Mouse (Mus musculus) kidney, embryonic 16.5 days (tissue): ENCODE results near the gene Cul3. TPM values are rescaled to one million over a fixed set of nuclear protein-coding genes. Genes with fewer than 3 reads are reported as not detected.
A peak's percentile ranks its signal among the peaks of the same experiment; 100 is the strongest.

Experiments
- ATAC-seq: fragments of 200-750 bp; cut with Nextera tagmentation; 2 replicates; pipeline ENCODE4 v1.8.0; 2017; ENCODE audit warnings: moderate TSS enrichment; ENCODE audit not compliant: low FRiP score, low TSS enrichment
- H3K27ac ChIP-seq: fragments of 300-500 bp; sonication (generic); 2 replicates; pipeline ENCODE4 v1.5.1; 2014; ENCODE audit warnings: low read length
- H3K27me3 ChIP-seq: fragments of 300-500 bp; sonication (generic); 2 replicates; pipeline ENCODE4 v1.6.1; 2014; ENCODE audit warnings: low read length, control low read depth, mixed read lengths; ENCODE audit not compliant: insufficient read depth
- H3K36me3 ChIP-seq: fragments of 300-500 bp; sonication (generic); 2 replicates; pipeline ENCODE4 v1.6.1; 2014; ENCODE audit warnings: low read length, control low read depth, mixed read lengths; ENCODE audit not compliant: insufficient read depth
- H3K4me1 ChIP-seq: fragments of 300-500 bp; sonication (generic); 2 replicates; pipeline ENCODE4 v1.6.1; 2014; ENCODE audit warnings: low read length, control low read depth, mixed read lengths; ENCODE audit not compliant: insufficient read depth
- H3K4me2 ChIP-seq: fragments of 300-500 bp; sonication (generic); replicated peaks from 2 replicates; pipeline ENCODE4 v1.6.1; 2014; ENCODE audit warnings: low read depth, low read length
- H3K4me3 ChIP-seq: fragments of 300-500 bp; sonication (generic); 2 replicates; pipeline ENCODE4 v1.5.1; 2014; ENCODE audit warnings: mild to moderate bottlenecking, low read length
- H3K9ac ChIP-seq: fragments of 300-500 bp; sonication (generic); replicated peaks from 2 replicates; pipeline ENCODE4 v1.6.1; 2014; ENCODE audit warnings: low read length
- H3K9me3 ChIP-seq: fragments of 300-500 bp; sonication (generic); 2 replicates; pipeline ENCODE4 v1.6.1; 2016; ENCODE audit warnings: low read length, control low read depth
- WGBS: fragments of 180-500 bp; shearing (Covaris S2); extraction: QIAGEN DNeasy Blood & Tissue Kit; methylation state at CpG from one replicate; pipeline ENCODE4 v1.1.7; 2014; 5-methylcytosine and 5-hydroxymethylcytosine counted together
- polyA plus RNA-seq: library from polyadenylated mRNA; unstranded; fragments of >200 nt; fragmentation: Nextera tagmentation; extraction: Ambion mirVana; gene quantifications from 2 replicates; pipeline ENCODE4 v1.2.1, GENCODE M21; 2015

Gene Cul3
- polyA plus RNA-seq, 1 experiment from 2014 or later: 26.4 TPM

DNA sequence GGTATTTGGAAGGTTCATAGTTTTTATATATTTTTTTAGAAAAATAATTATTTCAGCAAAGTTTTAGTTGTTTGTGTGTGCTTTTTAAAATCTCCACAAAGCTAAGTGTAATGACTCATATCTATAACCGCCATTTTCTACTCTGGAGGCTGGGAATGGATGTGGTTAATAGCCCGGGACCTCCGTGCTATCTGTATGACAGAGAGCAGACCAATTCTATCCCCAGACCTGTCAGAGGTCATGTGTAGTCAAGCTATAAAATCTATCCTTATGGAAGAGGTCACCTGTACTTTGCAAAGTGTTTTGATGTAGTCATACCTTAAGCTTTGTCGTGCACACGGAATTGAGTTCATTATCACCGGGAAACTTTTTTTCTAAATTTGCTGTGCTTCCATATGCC is 98.7 kb downstream of the Cul3 start:
- 41% methylated on average over 6 of the region's 6 CpGs for WGBS
- no peak for ATAC-seq
- Histone ChIP-seq H3K9ac (no peak overlapping the region), H3K4me2 (no peak overlapping the region), H3K36me3 (no peaks in the 10 kb centered on the region), H3K9me3 (no peaks in the 10 kb centered on the region), H3K27me3 (no peaks in the 10 kb centered on the region), H3K4me3 (no peak overlapping the region), H3K27ac (no peak overlapping the region), H3K4me1 (no peaks in the 10 kb centered on the region; the same call in 1 of the 2 replicates)

- Histone ChIP-seq H3K9me3 (no peaks in the 10 kb centered on the region), H3K27ac (no peak overlapping the region), H3K27me3 (no peaks in the 10 kb centered on the region), H3K4me2 (0 out of 2 replicates have a peak overlapping the region, but pooled peaks have one; percentile 5), H3K4me1 (no peaks in the 10 kb centered on the region; the same call in 1 of the 2 replicates), H3K4me3 (no peak overlapping the region), H3K9ac (no peak overlapping the region), H3K36me3 (no peaks in the 10 kb centered on the region)
- WGBS: 29% methylated on average over 12 of the region's 12 CpGs
- peak; percentile 77; the same call in 1 of the 2 replicates for ATAC-seq
Observed at GRCm38 (mm10) chr1:80240017-80240660, 100.1 kb downstream of the Cul3 start.

GRCm38 (mm10) chr1:80239481-80239880 is 100.8 kb downstream of the Cul3 start:
- Histone ChIP-seq H3K4me2 (no peak overlapping the region), H3K27me3 (no peaks in the 10 kb centered on the region), H3K4me3 (no peak overlapping the region), H3K9ac (no peak overlapping the region), H3K27ac (no peak overlapping the region), H3K9me3 (no peaks in the 10 kb centered on the region), H3K4me1 (no peaks in the 10 kb centered on the region; the same call in 1 of the 2 replicates), H3K36me3 (no peaks in the 10 kb centered on the region)
- no peak for ATAC-seq
- WGBS: 74% methylated on average over 11 of the region's 11 CpGs

DNA sequence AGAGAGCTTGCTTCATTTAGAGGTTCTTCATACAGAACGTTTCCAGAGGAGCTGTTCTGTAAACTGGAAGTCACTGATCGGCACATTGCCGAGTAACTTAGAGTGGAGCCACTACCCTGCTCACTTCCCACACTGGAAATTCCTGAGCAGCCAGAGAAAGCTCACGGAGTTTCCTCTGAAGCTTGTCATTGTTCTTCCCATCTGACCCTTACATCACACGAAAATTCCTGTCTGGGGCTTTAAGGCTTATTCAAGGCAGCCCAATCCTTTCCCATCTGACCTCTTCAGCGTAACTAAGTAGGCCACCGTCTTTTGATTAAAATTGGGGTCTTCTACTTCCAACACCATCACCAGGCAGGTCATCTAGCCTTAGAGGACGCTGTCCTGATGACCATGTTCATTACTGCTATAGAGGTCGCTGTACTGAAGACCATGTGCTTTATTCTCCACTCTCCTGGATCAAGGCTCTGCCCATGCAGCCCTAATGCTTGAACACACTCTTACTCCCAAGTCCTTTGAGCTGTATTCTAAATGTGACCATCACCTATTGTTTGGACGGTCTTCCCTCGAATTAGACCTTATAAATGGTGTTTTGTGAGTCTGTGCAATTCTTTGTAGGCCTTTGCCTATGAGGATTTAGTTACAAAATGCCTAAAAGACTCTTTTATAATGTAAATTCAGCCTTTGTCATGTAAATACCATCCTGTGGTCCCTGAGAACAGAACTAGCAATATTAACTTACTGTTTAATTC is 103.2 kb downstream of the Cul3 start:
- WGBS: 72% methylated on average over 11 of the region's 11 CpGs
- H3K4me1 ChIP-seq: no peaks in the 10 kb centered on the region; the same call in 1 of the 2 replicates
- H3K27me3 ChIP-seq: no peaks in the 10 kb centered on the region
- H3K27ac ChIP-seq: no peak overlapping the region
- H3K36me3 ChIP-seq: no peaks in the 10 kb centered on the region
- no peak overlapping the region for H3K9ac ChIP-seq
- no peak overlapping the region for H3K4me2 ChIP-seq
- no peak overlapping the region for H3K4me3 ChIP-seq
- no peaks in the 10 kb centered on the region for H3K9me3 ChIP-seq
- no peak for ATAC-seq

DNA sequence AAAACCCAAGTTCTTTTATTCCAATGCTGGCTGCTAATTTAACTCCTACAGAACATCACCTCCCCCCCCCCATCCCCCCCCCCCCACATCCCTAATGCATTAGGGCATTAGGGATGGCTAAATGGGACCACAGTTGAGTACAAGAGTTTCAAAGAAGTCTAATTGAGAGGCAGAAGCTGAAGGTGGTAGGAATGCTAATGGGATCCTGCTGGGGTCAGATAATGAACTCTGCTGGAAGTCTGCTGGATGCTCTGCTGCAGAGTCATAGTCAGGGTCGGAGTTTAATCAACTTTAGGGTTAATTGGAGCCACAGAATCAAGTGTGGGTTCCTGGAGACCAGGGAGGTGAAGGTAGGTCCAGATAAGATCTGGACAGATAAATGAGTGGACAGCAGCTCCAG is 104.2 kb downstream of the Cul3 start:
- H3K4me1 ChIP-seq: no peaks in the 10 kb centered on the region; the same call in 1 of the 2 replicates
- WGBS: 12% methylated on average over 1 of the region's 1 CpGs

GRCm38 (mm10) chr1:80230612-80231011 is 109.7 kb downstream of the Cul3 start:
- no peak for ATAC-seq
- no peaks in the 10 kb centered on the region for H3K9me3 ChIP-seq
- 76% methylated on average over 1 of the region's 1 CpGs for WGBS

More for the DNA sequence above, 104.2 kb downstream of the Cul3 start:
- Histone ChIP-seq H3K36me3 (no peaks in the 10 kb centered on the region), H3K27ac (no peak overlapping the region), H3K27me3 (no peaks in the 10 kb centered on the region), H3K9me3 (no peaks in the 10 kb centered on the region), H3K4me2 (no peak overlapping the region), H3K4me3 (no peak overlapping the region), H3K9ac (no peak overlapping the region)
- no peak for ATAC-seq

DNA sequence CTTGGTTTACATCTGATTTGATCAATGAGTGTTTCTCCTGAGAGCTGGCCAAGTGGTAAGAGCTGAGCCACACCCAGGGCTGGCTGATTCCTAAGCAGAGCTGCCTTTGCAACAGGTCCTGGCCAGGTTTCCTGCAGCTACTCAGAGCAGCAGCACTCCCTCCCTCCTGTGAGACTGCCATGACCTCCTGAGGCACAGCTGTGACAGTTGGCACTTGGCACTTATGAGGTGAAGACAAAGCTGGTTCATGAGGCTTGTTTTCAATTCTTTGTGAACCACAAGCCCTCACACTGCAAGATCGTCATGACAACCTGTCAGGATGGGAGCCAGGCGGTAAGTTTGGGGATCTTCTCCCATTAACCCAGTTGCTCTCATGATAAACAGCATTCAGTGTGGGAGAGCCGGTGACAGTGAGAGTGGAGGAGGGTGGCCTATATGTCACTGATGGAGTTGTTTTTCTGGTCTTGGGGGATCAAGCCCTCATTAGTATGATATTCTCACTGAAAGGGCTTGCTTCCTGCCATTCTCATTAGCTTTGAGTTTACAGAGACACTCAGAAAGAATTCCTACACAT is 115.4 kb downstream of the Cul3 start:
- WGBS: 17% methylated on average over 3 of the region's 3 CpGs
- Histone ChIP-seq H3K9ac (no peak overlapping the region), H3K4me1 (0 out of 2 replicates have a peak, but pooled peaks cover 3% of the 10 kb centered on the region), H3K9me3 (no peaks in the 10 kb centered on the region), H3K27ac (no peak overlapping the region), H3K27me3 (no peaks in the 10 kb centered on the region), H3K4me2 (no peak overlapping the region), H3K36me3 (no peaks in the 10 kb centered on the region), H3K4me3 (no peak overlapping the region)
- ATAC-seq: peak; percentile 61; the same call in 1 of the 2 replicates

More at GRCm38 (mm10) chr1:80230612-80231011, 109.7 kb downstream of the Cul3 start:
- no peak overlapping the region for H3K27ac ChIP-seq
- H3K9ac ChIP-seq: no peak overlapping the region
- no peak overlapping the region for H3K4me2 ChIP-seq
- no peaks in the 10 kb centered on the region for H3K27me3 ChIP-seq
- H3K4me3 ChIP-seq: no peak overlapping the region
- no peaks in the 10 kb centered on the region for H3K4me1 ChIP-seq
- H3K36me3 ChIP-seq: no peaks in the 10 kb centered on the region

DNA sequence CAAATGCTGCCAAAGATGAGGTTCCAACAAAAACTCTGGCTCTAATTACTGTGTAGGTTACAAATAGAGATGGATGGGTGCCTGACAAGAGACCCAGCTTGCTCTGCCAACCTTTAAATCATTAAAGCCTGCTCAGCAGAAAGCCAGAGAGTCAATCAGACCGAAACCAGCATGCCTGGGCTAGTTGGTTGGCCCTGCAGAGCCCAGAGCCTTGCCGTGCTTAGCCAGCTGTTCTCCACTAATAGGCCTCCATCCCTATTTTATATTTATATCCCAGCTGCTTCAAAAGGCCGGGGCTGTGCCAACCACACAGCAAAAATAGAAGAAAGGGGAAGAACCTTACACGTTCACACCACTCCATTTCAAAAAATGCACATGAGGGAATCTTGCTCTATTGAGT is 119.1 kb downstream of the Cul3 start:
- ATAC-seq: no peak
- 0 out of 2 replicates have a peak, but pooled peaks cover 3% of the 10 kb centered on the region for H3K4me1 ChIP-seq
- no peak overlapping the region for H3K4me3 ChIP-seq
- no peak overlapping the region for H3K4me2 ChIP-seq
- H3K27ac ChIP-seq: no peak overlapping the region
- no peaks in the 10 kb centered on the region for H3K36me3 ChIP-seq
- H3K27me3 ChIP-seq: no peaks in the 10 kb centered on the region
- no peak overlapping the region for H3K9ac ChIP-seq
- 49% methylated on average over 4 of the region's 4 CpGs for WGBS
- H3K9me3 ChIP-seq: no peaks in the 10 kb centered on the region

DNA sequence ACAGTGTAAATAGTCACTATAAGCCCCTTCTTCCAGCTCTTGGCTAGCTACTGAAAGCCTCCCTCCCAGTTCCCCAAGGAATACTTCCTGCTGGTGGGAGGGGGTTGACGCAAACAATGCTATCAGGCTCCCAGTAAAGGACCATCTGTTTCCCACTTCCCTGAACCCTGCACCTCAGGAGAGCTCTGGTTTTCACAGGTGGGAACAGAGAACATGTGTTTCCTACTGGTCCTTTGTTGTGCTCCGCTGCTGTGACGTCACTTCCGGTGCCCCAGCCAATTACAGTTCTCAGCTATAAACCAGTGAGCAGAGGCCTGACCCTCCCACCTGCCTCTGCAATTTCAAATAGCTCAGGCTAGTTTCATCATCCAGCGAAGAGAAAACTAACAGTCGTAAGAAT is 122.0 kb downstream of the Cul3 start, which contains the start of gene Fam124b:
Fam124b (minus strand) TSS at position 206 of the 400 bp plus-strand sequence.
- Histone ChIP-seq H3K9ac (no peak within 1 kb of the TSS), H3K4me3 (no peak within 1 kb of the TSS), H3K9me3 (no peaks in the 10 kb centered on the region), H3K4me1 (no peaks in the 10 kb centered on the region), H3K27ac (peak within 1 kb of the TSS; percentile 76; the same call in 1 of the 2 replicates), H3K4me2 (no peak within 1 kb of the TSS), H3K36me3 (no peaks in the 10 kb centered on the region), H3K27me3 (no peaks in the 10 kb centered on the region)
- ATAC-seq: peak; percentile 95
- 63% methylated on average over 6 of the region's 6 CpGs for WGBS
